Mouse (Mus musculus) myocyte (in vitro differentiated cells): Measurements from ENCODE around the gene Hyal3. TPM values are rescaled to one million over a fixed set of nuclear protein-coding genes. Genes with fewer than 3 reads are reported as not detected.

Source experiments
- H3K27me3 ChIP-seq: one replicate; pipeline ENCODE4 v1.6.1; 2011; ENCODE audit not compliant: control insufficient read depth, insufficient read depth, insufficient read length
- H3K36me3 ChIP-seq: one replicate; pipeline ENCODE4 v1.6.1; 2011; ENCODE audit not compliant: control insufficient read depth, insufficient read depth
- H3K4me2 ChIP-seq: one replicate; pipeline ENCODE4 v1.6.1; 2011; ENCODE audit warnings: low read depth, control low read depth
- H3K4me3 ChIP-seq: one replicate; pipeline ENCODE4 v1.5.1; 2011; ENCODE audit warnings: mild to moderate bottlenecking, control low read depth, moderate library complexity
- H3K79me2 ChIP-seq: one replicate; pipeline ENCODE4 v1.6.1; 2011; ENCODE audit not compliant: control insufficient read depth, insufficient read depth
- H3ac ChIP-seq: one replicate; pipeline ENCODE4 v1.6.1; 2011; ENCODE audit not compliant: control insufficient read depth, insufficient read length
- CEBPB ChIP-seq: IDR thresholded peaks from 2 replicates; pipeline ENCODE4 v1.6.1; 2011; ENCODE audit warnings: mild to moderate bottlenecking, moderate library complexity; ENCODE audit not compliant: poor library complexity, insufficient read depth, severe bottlenecking
- E2F4 ChIP-seq: IDR thresholded peaks from one replicate; pipeline ENCODE4 v1.6.1; 2011; ENCODE audit warnings: mild to moderate bottlenecking, control low read depth, moderate library complexity; ENCODE audit not compliant: insufficient read depth
- MAX ChIP-seq: IDR thresholded peaks from one replicate; pipeline ENCODE4 v1.6.1; 2011; ENCODE audit warnings: low read depth, mild to moderate bottlenecking, control low read depth
- MYOD1 ChIP-seq, 3 experiments: IDR thresholded peaks; one replicate each; pipeline ENCODE4 v1.6.1; 2011; ENCODE audit warnings: control low read depth in 2 of 3, low read depth in 2 of 3, mild to moderate bottlenecking in 2 of 3, moderate library complexity in 1 of 3; ENCODE audit not compliant: insufficient read length in 2 of 3, control insufficient read depth in 1 of 3
- MYOG ChIP-seq, 3 experiments: IDR thresholded peaks; one replicate each; pipeline ENCODE4 v1.6.1; 2011; ENCODE audit warnings: control low read depth in 2 of 3, low read depth in 2 of 3, mild to moderate bottlenecking in 2 of 3; ENCODE audit not compliant: insufficient read length in 2 of 3, control insufficient read depth in 1 of 3, insufficient read depth in 1 of 3
- POLR2A ChIP-seq: IDR thresholded peaks from one replicate; pipeline ENCODE4 v1.6.1; 2011; ENCODE audit warnings: low read depth, mild to moderate bottlenecking, control low read depth, moderate library complexity; ENCODE audit not compliant: insufficient read length
- POLR2AphosphoS2 ChIP-seq: IDR thresholded peaks from one replicate; pipeline ENCODE4 v1.6.1; 2011; ENCODE audit warnings: low read depth, control low read depth; ENCODE audit not compliant: insufficient read length
- REST ChIP-seq: IDR thresholded peaks from one replicate; pipeline ENCODE4 v1.6.1; 2011; ENCODE audit warnings: mild to moderate bottlenecking, control low read depth, moderate library complexity; ENCODE audit not compliant: insufficient read depth, insufficient read length
- SRF ChIP-seq: IDR thresholded peaks from one replicate; pipeline ENCODE4 v1.6.1; 2011; ENCODE audit warnings: low read depth; ENCODE audit not compliant: control insufficient read depth, insufficient read length
- TCF12 ChIP-seq: IDR thresholded peaks from one replicate; pipeline ENCODE4 v1.6.1; 2011; ENCODE audit warnings: mild to moderate bottlenecking, control low read depth; ENCODE audit not compliant: poor library complexity, insufficient read depth, severe bottlenecking
- TCF3 ChIP-seq: IDR thresholded peaks from one replicate; pipeline ENCODE4 v1.6.1; 2011; ENCODE audit warnings: low read depth, control low read depth; ENCODE audit not compliant: insufficient read length
- USF1 ChIP-seq: IDR thresholded peaks from one replicate; pipeline ENCODE4 v1.6.1; 2011; ENCODE audit warnings: low read depth, mild to moderate bottlenecking, control low read depth, moderate library complexity
- polyA plus RNA-seq: library from polyadenylated mRNA; unstranded; fragments of >200 nt; fragmentation: generic; extraction: Trizol; gene quantifications from one replicate; pipeline ENCODE4 v1.2.1, GENCODE M21; 2012; ENCODE audit warnings: missing spikeins

The Hyal3 gene
- polyA plus RNA-seq, 1 experiment, result 0.43 TPM

- no peak overlapping the region for H3K4me2 ChIP-seq
- H3K4me3 ChIP-seq, result no peak overlapping the region
- H3K27me3 ChIP-seq, result no peaks in the 10 kb centered on the region
- H3ac ChIP-seq, result no peak overlapping the region
- peaks cover under 1% of the 10 kb centered on the region for H3K36me3 ChIP-seq
- TF ChIP-seq MYOD1 (IDR thresholded peaks at IDR 0.05; ENCODE audit: control insufficient read depth in 1 of 3, insufficient read length in 2 of 3, low read depth in 2 of 3), result no peak
- TF ChIP-seq POLR2A, result no peak
- no peak for TF ChIP-seq REST
- peaks cover 20% of the 10 kb centered on the region for H3K79me2 ChIP-seq
Observed at GRCm38 (mm10) chr9:107566855-107567254, 13.8 kb upstream of the Hyal3 start.

GRCm38 (mm10) chr9:107567702-107568319, 12.8 kb upstream of the Hyal3 start, which contains the start of gene Hyal2:
Gene Hyal2, plus strand, starts transcription at chr9:107567945.
- Histone ChIP-seq H3K4me2 (peak within 1 kb of the TSS; percentile 98), H3ac (peak within 1 kb of the TSS; percentile 69), H3K4me3 (peak within 1 kb of the TSS; percentile 81), H3K36me3 (no peaks in the 10 kb centered on the region), H3K79me2 (peaks cover 20% of the 10 kb centered on the region), H3K27me3 (no peaks in the 10 kb centered on the region)
- TF ChIP-seq E2F4 (no peak), USF1 (no peak), CEBPB (no peak), MYOG (IDR thresholded peaks at IDR 0.05; ENCODE audit: control insufficient read depth in 1 of 3, insufficient read depth in 1 of 3, insufficient read length in 2 of 3, low read depth in 2 of 3) (no peak), TCF3 (no peak), REST (no peak), TCF12 (no peak), MAX (no peak), POLR2AphosphoS2 (no peak), MYOD1 (IDR thresholded peaks at IDR 0.05; ENCODE audit: control insufficient read depth in 1 of 3, insufficient read length in 2 of 3, low read depth in 2 of 3) (no peak), SRF (no peak), POLR2A (no peak)

- Histone ChIP-seq H3ac (peak overlapping the region; percentile 69), H3K4me2 (peak overlapping the region; percentile 98), H3K27me3 (no peaks in the 10 kb centered on the region), H3K4me3 (peak overlapping the region; percentile 81), H3K36me3 (no peaks in the 10 kb centered on the region), H3K79me2 (peaks cover 18% of the 10 kb centered on the region)
- TF ChIP-seq POLR2A (peak; percentile 73), MYOD1 (IDR thresholded peaks at IDR 0.05; ENCODE audit: control insufficient read depth in 1 of 3, insufficient read length in 2 of 3, low read depth in 2 of 3) (no peak), CEBPB (no peak), POLR2AphosphoS2 (peak; percentile 68), E2F4 (no peak), SRF (no peak), TCF12 (no peak)
Observed at GRCm38 (mm10) chr9:107568331-107569261, 12.0 kb upstream of the Hyal3 start.

GRCm38 (mm10) chr9:107569270-107569669, 11.3 kb upstream of the Hyal3 start:
- peak; percentile 28 for TF ChIP-seq USF1
- TF ChIP-seq SRF, result no peak
- TF ChIP-seq POLR2A, result no peak
- H3K36me3 ChIP-seq, result no peaks in the 10 kb centered on the region

GRCm38 (mm10) chr9:107570016-107570415, 10.6 kb upstream of the Hyal3 start:
- Histone ChIP-seq H3K36me3 (no peaks in the 10 kb centered on the region), H3K27me3 (no peaks in the 10 kb centered on the region)

More at GRCm38 (mm10) chr9:107569270-107569669, 11.3 kb upstream of the Hyal3 start:
- peak overlapping the region; percentile 81 for H3K4me3 ChIP-seq
- H3K79me2 ChIP-seq, result peaks cover 11% of the 10 kb centered on the region
- H3K27me3 ChIP-seq, result no peaks in the 10 kb centered on the region
- peak overlapping the region; percentile 69 for H3ac ChIP-seq
- H3K4me2 ChIP-seq, result peak overlapping the region; percentile 98

More at GRCm38 (mm10) chr9:107570016-107570415, 10.6 kb upstream of the Hyal3 start:
- TF ChIP-seq MAX (no peak), POLR2AphosphoS2 (no peak)
- peaks cover 11% of the 10 kb centered on the region for H3K79me2 ChIP-seq
- H3K4me3 ChIP-seq, result peak overlapping the region; percentile 81
- peak overlapping the region; percentile 98 for H3K4me2 ChIP-seq
- H3ac ChIP-seq, result peak overlapping the region; percentile 69
